Mouse (Mus musculus) neural tube, embryonic 14.5 days (tissue): ENCODE results near the gene Hs2st1. TPM values are rescaled to one million over a fixed set of nuclear protein-coding genes. Genes with fewer than 3 reads are reported as not detected.

ENCODE experiments used
- ATAC-seq: fragments of 200-750 bp; cut with Nextera tagmentation; 2 replicates; pipeline ENCODE4 v1.8.0; 2017; ENCODE audit warnings: low read depth, mild to moderate bottlenecking, moderate TSS enrichment, moderate library complexity
- H3K27ac ChIP-seq: fragments of 300-500 bp; sonication (generic); 2 replicates; pipeline ENCODE4 v1.5.1; 2014; ENCODE audit warnings: low read depth, mild to moderate bottlenecking, control low read depth, low read length, moderate library complexity, mixed read lengths
- H3K27me3 ChIP-seq: fragments of 300-500 bp; sonication (generic); 2 replicates; pipeline ENCODE4 v1.6.1; 2014; ENCODE audit warnings: low read length; ENCODE audit not compliant: control insufficient read depth, insufficient read depth
- H3K36me3 ChIP-seq: fragments of 300-500 bp; sonication (generic); 2 replicates; pipeline ENCODE4 v1.6.1; 2014; ENCODE audit warnings: low read length, mixed read lengths; ENCODE audit not compliant: control insufficient read depth, insufficient read depth
- H3K4me1 ChIP-seq: fragments of 300-500 bp; sonication (generic); 2 replicates; pipeline ENCODE4 v1.6.1; 2014; ENCODE audit warnings: low read length; ENCODE audit not compliant: control insufficient read depth, insufficient read depth
- H3K4me2 ChIP-seq: fragments of 300-500 bp; sonication (generic); 2 replicates; pipeline ENCODE4 v1.6.1; 2014; ENCODE audit warnings: mild to moderate bottlenecking, low read depth, low read length, control low read depth
- H3K4me3 ChIP-seq: fragments of 300-500 bp; sonication (generic); 2 replicates; pipeline ENCODE4 v1.5.1; 2014; ENCODE audit warnings: low read depth, low read length, control low read depth, mixed read lengths
- H3K9ac ChIP-seq: fragments of 300-500 bp; sonication (generic); replicated peaks from 2 replicates; pipeline ENCODE4 v1.6.1; 2014; ENCODE audit warnings: low read depth, mild to moderate bottlenecking, control low read depth, low read length, mixed read lengths
- H3K9me3 ChIP-seq: fragments of 300-500 bp; sonication (generic); 2 replicates; pipeline ENCODE4 v1.6.1; 2016; ENCODE audit warnings: low read length; ENCODE audit not compliant: control insufficient read depth
- WGBS: fragments of 180-500 bp; shearing (Covaris S2); extraction: QIAGEN DNeasy Blood & Tissue Kit; methylation state at CpG from one replicate; pipeline ENCODE4 v1.1.7; 2014; 5-methylcytosine and 5-hydroxymethylcytosine counted together
- polyA plus RNA-seq: library from polyadenylated mRNA; unstranded; fragments of >200 nt; fragmentation: Nextera tagmentation; extraction: Ambion mirVana; gene quantifications from 2 replicates; pipeline ENCODE4 v1.2.1, GENCODE M21; 2014

Hs2st1 gene
- polyA plus RNA-seq, 1 experiment from 2014 or later = 17.0 TPM

GRCm38 (mm10) chr3:144436076-144436475 is 133.9 kb downstream of the Hs2st1 start:
- Histone ChIP-seq H3K9me3 (no peaks in the 10 kb centered on the region), H3K27me3 (no peaks in the 10 kb centered on the region), H3K9ac (no peak overlapping the region), H3K4me1 (no peaks in the 10 kb centered on the region), H3K36me3 (peaks cover 9% of the 10 kb centered on the region; the same call in 1 of the 2 replicates), H3K4me3 (no peak overlapping the region), H3K27ac (no peak overlapping the region), H3K4me2 (no peak overlapping the region)
- no peak for ATAC-seq
- 73% methylated on average over 3 of the region's 3 CpGs for WGBS

GRCm38 (mm10) chr3:144435281-144435680 is 134.7 kb downstream of the Hs2st1 start:
- 95% methylated on average over 16 of the region's 16 CpGs for WGBS
- Histone ChIP-seq H3K27me3 (no peaks in the 10 kb centered on the region), H3K9ac (no peak overlapping the region), H3K27ac (no peak overlapping the region), H3K36me3 (peaks cover 9% of the 10 kb centered on the region; the same call in 1 of the 2 replicates), H3K4me3 (no peak overlapping the region), H3K9me3 (no peaks in the 10 kb centered on the region), H3K4me2 (no peak overlapping the region), H3K4me1 (no peaks in the 10 kb centered on the region)
- ATAC-seq = no peak

- H3K4me3 ChIP-seq = no peak overlapping the region
- 87% methylated on average over 17 of the region's 17 CpGs for WGBS
- no peak overlapping the region for H3K27ac ChIP-seq
- no peak overlapping the region for H3K9ac ChIP-seq
- H3K9me3 ChIP-seq = no peaks in the 10 kb centered on the region
- H3K27me3 ChIP-seq = no peaks in the 10 kb centered on the region
- peaks cover 9% of the 10 kb centered on the region; the same call in 1 of the 2 replicates for H3K36me3 ChIP-seq
- no peak overlapping the region for H3K4me2 ChIP-seq
- no peaks in the 10 kb centered on the region for H3K4me1 ChIP-seq
- ATAC-seq = no peak
These were observed 135.7 kb downstream of the Hs2st1 start for GRCm38 (mm10) chr3:144434276-144434675.

DNA sequence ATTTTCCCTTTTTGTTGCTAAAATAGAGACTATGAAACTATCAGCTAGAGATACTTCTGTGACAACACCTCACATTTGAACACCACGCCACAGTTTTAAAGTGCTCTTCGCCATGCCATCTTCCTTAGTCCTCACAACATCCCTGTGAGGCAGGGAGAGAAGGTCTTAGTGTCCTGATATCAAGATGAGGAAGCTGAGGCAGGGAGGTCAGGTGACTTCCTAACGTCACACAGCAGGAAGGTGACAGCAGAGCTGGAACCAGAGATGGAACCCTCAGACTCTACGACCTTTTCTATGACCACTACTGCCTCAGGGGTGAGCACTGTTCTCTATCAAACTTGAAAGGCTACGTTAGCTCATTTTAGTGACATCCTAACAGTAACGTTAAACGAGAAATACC is 136.9 kb downstream of the Hs2st1 start:
- no peaks in the 10 kb centered on the region for H3K4me1 ChIP-seq
- peaks cover 9% of the 10 kb centered on the region; the same call in 1 of the 2 replicates for H3K36me3 ChIP-seq
- H3K4me2 ChIP-seq = no peak overlapping the region
- 88% methylated on average over 7 of the region's 7 CpGs for whole genome bisulfite sequencing
- ATAC-seq = no peak
- no peak overlapping the region for H3K4me3 ChIP-seq
- H3K27me3 ChIP-seq = no peaks in the 10 kb centered on the region
- H3K9me3 ChIP-seq = no peaks in the 10 kb centered on the region
- no peak overlapping the region for H3K9ac ChIP-seq
- H3K27ac ChIP-seq = no peak overlapping the region

DNA sequence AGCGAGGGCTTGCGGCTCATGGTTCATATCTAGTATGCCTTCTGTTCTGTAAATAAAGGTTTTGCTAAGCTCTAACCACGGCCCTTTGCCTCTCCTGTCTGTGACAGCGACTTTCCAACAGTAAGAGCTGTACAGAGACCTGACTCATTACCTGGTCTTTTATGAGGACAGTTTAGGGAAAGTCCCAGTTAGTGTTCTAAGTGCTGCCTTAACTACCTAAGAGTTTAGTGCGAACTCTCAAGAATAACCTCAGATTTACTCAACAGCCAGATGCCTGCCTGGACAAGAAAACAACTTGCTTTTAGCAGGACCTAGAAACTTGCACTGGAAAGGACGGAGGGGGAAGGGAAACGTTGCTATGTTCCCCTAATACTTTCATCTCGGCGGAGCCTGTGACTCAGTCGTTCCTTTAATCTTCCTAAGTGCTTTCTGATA is 137.8 kb downstream of the Hs2st1 start:
- H3K4me3 ChIP-seq = no peak overlapping the region
- no peak overlapping the region for H3K9ac ChIP-seq
- no peaks in the 10 kb centered on the region for H3K9me3 ChIP-seq
- H3K36me3 ChIP-seq = peaks cover 9% of the 10 kb centered on the region; the same call in 1 of the 2 replicates
- H3K27me3 ChIP-seq = no peaks in the 10 kb centered on the region
- H3K27ac ChIP-seq = no peak overlapping the region
- H3K4me2 ChIP-seq = no peak overlapping the region
- no peaks in the 10 kb centered on the region for H3K4me1 ChIP-seq
- no peak for ATAC-seq
- 87% methylated on average over 10 of the region's 10 CpGs for WGBS

- ATAC-seq = no peak
- WGBS = 76% methylated on average over 8 of the region's 8 CpGs
These were observed 141.2 kb downstream of the Hs2st1 start for GRCm38 (mm10) chr3:144428514-144429431.

DNA sequence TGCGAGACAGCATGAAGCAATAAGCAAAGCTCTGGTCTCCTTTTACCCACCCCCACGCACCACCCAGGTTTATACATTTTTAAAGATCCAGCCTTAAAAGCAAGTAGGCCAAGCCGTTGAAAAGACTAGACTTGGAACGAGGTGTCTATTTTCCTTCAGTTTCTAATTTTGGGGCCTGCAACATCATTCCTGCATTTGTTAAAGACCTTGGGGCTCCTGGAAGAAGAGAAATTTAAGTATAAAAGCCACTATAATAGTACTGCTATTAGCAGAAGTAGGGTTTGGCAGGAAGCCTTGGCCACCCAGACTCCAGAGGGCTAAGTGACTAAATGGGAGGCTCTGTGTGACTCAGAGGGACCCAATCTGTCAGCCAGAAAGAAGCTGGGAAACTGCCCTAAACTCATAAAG is 144.9 kb downstream of the Hs2st1 start:
- H3K27ac ChIP-seq = no peak overlapping the region
- ATAC-seq = no peak
- WGBS = 84% methylated on average over 4 of the region's 4 CpGs

More at GRCm38 (mm10) chr3:144428514-144429431, 141.2 kb downstream of the Hs2st1 start:
- H3K27ac ChIP-seq = no peak overlapping the region
- no peaks in the 10 kb centered on the region for H3K4me1 ChIP-seq
- peaks cover under 1% of the 10 kb centered on the region; the same call in 1 of the 2 replicates for H3K36me3 ChIP-seq
- no peak overlapping the region for H3K9ac ChIP-seq
- no peak overlapping the region for H3K4me3 ChIP-seq
- H3K9me3 ChIP-seq = no peaks in the 10 kb centered on the region
- no peaks in the 10 kb centered on the region for H3K27me3 ChIP-seq
- no peak overlapping the region for H3K4me2 ChIP-seq

DNA sequence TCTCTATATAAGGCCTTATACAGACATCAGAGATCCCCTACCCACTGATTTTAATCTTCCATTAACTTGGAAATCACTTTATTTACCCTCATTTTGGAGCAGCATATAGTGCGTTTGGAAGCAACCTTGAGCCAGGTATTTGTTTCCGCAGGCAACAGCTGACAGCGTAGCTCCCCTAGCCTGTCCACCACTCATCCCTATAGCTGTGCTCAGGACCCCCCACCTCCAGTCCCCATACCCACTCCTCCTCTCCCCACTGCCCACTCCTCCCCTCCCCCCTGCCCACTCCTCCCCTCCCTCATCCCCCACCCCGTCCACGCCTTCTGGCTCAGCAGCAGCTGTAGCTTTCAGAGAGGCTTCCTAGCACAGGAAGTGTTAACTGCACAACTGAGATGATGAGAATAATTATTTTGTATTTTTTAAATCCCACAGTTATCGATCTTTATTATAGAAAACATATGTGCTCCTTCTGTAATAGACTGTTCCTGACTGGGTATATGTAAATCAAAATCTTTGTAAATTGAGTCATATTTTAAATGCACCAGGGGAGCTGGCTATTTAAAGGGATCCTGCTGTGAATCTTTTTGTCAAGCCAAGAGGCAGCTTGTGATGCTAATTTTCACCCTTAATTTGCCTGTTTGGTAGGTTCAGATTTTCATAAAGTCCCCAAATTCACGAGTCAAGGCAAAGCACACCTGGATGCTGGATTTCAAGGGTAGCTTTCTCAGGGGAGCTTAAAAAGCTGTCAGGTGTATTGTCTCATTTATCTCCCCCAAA is 148.4 kb downstream of the Hs2st1 start:
- Histone ChIP-seq H3K9ac (no peak overlapping the region), H3K4me3 (no peak overlapping the region), H3K9me3 (no peaks in the 10 kb centered on the region), H3K27ac (no peak overlapping the region), H3K27me3 (no peaks in the 10 kb centered on the region), H3K4me2 (no peak overlapping the region), H3K36me3 (no peaks in the 10 kb centered on the region), H3K4me1 (no peaks in the 10 kb centered on the region)
- WGBS = 45% methylated on average over 7 of the region's 7 CpGs
- ATAC-seq = peak; percentile 45; the same call in 1 of the 2 replicates

More for the DNA sequence above, 144.9 kb downstream of the Hs2st1 start:
- Histone ChIP-seq H3K9ac (no peak overlapping the region), H3K4me1 (no peaks in the 10 kb centered on the region), H3K9me3 (no peaks in the 10 kb centered on the region), H3K27me3 (no peaks in the 10 kb centered on the region), H3K36me3 (no peaks in the 10 kb centered on the region), H3K4me2 (no peak overlapping the region), H3K4me3 (no peak overlapping the region)
